Mouse (Mus musculus) spleen, postnatal 14 days (tissue): ENCODE data around the gene Fam173b.

ENCODE experiments used
- DNase-seq, 2 experiments: peaks; one replicate each; pipeline ENCODE4 v3.0.0; 2021 to 2022; ENCODE audit warnings: low spot score in 2 of 2

The Fam173b gene

DNA sequence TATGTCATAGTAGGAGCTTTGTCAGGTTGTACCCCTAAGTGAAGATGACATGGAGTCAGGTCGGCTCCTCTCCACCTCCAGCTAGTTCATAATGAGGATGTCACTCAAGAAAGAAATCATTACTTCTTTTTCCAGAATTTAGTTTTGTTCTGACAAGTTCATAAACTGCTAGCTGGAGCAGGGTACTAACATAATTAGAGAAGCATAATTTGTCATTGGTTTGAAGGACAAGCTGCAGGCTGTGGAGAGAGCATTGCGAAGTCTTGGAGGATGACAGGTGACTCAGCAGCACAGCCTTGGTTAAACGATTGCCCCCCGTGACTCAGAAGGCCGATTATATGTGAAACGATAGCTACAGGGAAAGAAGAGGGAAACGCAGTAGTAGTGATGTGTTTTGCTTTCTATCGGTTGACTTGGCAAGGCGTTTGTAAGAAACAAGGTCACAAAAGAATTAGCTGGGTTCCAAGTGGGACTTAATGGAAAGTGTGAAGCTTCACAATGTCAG lies 34.5 kb downstream of the Fam173b start:
- no peak for DNase-seq

DNA sequence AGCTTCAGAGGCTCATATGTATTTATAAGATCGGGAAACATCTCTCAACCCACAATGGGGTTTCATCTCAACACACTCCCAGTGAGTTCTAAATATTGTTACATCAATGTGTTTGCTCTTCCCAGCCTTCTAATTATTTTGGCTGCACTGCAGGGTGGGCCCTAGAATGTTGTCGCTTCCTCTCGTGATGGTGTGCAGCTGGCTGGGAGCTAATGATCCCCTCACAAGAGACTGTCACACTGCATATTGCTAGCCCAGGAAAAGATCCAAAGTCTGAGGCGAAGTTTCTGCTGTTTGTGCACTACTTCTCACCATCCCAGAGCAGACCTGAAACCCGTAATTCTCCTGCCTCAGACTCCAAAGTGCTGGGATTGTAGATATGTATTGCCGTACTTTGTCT lies 45.6 kb downstream of the Fam173b start:
- no peak for DNase-seq

DNA sequence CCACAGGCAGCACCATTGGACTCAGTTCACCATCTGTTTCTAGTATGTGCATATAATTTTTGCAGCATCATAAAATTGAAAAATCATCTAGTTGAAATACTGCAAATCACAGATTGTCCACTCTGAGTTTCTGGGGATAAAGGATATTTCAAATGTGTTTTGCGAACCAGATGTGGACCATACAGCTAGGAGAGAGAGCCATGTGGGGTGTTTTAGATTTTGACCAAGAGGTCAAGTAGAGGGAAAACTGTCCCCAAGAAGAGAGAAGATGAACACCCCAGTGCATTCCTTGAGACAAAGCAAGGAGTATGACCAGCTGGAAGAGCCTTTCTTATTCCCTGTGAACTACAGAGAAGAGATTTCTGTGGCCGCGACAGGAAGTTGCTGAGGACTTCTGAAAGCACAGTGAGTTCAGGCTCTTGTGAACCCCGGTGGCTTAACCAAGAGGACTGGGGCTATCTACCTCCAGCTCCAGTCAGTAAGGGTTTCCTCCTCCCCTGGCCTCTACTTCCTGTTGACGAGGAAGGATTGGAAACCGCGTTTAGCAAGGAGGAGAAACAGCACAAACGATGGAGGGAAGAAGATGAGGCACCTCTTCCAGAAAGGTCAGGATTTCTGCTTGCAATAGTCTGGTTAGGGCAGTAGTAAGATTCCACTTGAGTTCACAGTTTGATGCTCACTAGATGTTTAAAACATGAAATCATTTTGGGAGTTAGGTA lies 46.4 kb downstream of the Fam173b start:
- DNase-seq: no peak

DNA sequence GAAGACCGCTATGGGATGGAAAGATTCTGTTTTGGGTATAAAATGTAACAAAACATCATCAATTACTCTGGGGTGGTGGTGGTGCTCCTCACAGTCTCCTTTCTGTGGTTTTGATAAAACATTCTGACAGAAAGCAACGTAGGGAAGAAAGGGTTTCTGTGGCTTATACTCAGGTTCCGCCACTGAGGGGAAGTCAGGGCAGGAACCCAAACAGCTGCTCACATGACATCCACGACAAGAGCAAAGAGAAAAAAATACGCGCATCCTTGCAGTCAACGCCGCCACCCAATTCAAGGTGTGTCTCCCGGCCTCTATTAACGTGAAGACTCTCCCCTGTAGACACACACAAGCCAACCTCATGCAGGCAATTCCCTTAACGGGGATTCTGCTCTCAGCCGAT lies 48.0 kb downstream of the Fam173b start:
- no peak for DNase-seq

DNA sequence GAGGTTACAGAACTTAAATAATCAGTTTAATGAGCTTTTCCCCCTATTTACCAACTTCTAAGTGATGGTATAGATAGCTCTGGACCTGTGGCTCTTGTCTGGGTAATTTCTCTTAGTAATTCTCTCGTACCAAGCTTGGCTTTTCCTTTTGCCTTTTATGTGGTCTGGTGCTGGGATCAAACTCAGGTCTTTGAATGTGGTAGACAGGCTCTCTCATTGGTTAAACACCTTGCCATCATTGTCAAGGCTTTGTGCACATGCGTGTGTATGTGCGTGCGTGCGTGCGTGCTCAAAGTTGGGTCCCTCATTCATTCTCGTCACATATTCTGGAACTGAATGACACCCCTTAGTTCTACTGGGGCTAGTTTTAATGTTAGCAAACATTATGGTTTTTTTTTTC lies 49.2 kb downstream of the Fam173b start:
- no peak for DNase-seq

DNA sequence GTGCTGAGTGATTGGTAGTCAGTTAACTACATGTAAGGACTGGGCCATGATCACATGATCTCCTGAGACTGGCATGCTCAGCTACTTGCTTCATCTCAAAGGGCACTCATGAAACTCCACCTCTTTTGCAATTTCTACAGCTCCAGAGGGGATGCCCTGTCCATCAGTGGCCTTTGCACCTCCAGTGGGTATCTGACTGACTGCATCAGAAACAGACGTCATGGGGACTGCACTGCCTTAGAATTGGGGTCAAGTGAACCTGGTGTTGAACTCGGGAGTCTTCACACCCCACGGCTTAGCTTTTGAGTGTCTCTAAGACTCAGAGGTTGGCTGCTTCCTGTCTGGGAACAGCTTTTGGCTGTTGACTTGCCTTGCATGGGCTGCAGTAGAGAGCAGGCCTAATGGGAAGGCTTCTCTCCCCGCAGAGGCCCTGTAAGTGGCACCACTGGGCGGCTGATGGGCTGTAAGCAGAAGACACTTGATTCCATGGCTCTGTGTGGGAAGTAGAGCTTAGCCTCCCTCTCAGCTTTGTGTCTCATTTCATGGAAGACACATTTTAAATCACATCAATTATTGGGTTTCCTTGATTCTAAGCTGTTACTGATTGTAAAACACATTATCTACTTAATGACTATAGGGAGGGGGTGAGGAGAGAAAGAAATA lies 58.6 kb downstream of the Fam173b start:
- DNase-seq: no peak

DNA sequence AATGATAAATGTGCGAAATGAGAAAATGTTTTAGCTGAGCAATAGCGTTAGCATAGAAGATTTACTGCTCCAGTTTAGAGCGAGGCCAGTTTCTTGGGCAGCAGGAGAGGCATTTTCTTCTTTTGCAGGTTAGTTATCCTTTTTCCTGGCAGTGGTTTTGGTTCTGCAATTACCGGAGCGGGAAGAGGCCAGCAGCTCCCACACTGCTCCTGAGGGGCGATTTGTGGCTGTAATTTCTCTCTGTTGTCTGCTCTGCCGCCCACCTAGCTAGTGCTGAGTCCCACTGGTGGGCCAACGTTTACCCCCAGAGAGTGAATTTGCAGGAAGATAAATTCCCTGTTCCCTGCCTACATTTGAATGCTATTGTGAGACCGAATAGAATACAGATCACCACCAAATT lies 59.2 kb downstream of the Fam173b start:
- no peak for DNase-seq

DNA sequence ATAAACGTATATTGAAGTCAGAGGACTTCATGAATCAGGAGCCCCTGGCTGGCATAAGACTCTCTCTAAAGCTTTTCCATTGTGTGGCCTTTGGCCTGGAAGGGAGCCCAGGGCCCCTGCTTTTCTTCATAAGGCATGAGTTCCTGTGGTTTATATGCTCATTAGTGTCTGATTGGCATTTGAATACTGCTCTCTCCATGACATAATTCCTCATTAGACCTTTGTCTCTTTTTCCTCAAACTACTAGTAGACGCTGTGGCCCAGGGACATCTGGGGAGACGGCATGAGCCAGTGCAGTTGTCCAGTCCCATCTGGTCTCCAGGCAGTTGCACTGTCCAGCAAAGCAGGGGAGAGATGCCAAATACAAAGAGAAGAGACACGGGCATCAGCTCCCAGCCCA lies 60.1 kb downstream of the Fam173b start:
- DNase-seq: no peak

DNA sequence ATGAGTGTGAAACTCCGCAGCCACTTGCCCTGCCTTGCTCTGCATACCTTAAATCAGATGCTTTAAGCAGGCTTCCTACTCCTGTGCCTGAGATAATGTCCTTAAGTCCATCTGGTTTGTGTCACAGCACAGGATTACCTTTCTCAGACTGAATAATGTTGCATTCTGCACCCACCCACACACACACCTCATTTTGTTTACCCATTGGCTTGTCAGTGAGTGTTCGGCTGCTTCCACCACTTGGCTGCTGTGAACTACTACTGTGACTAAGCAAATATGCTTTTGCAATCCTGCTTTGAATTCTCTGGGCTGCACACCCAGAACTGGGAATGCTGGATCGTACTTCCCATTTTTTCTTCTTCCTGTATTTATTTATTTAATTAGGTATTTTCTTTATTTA lies 61.4 kb downstream of the Fam173b start:
- DNase-seq: no peak
